Mouse (Mus musculus) limb, embryonic 11.5 days (tissue): Measurements from ENCODE around the gene Tbce. TPM values are rescaled to one million over a fixed set of nuclear protein-coding genes. Genes with fewer than 3 reads are reported as not detected.
"Not testable (repeated sequence)": the region's sequence is repeated elsewhere in the genome, so short reads cannot be mapped to it uniquely, and the experiment has no call there.

ENCODE experiments used
- ATAC-seq: fragments of 200-750 bp; cut with Nextera tagmentation; 2 replicates; pipeline ENCODE4 v1.8.0; 2017; ENCODE audit warnings: low read depth; ENCODE audit not compliant: insufficient number of reproducible peaks, low FRiP score, low TSS enrichment
- DNase-seq: peaks from one replicate; pipeline ENCODE4 v3.0.0-alpha.2; 2015; ENCODE audit warnings: low spot score
- H3K27ac ChIP-seq: fragments of 300-500 bp; sonication (generic); replicated peaks from 2 replicates; pipeline ENCODE4 v1.5.1; 2014; ENCODE audit warnings: low read depth, mild to moderate bottlenecking, low read length
- H3K27me3 ChIP-seq: fragments of 300-500 bp; sonication (generic); 2 replicates; pipeline ENCODE4 v1.6.1; 2014; ENCODE audit warnings: mild to moderate bottlenecking, low read length, mixed read lengths; ENCODE audit not compliant: control insufficient read depth, insufficient read depth
- H3K36me3 ChIP-seq: fragments of 300-500 bp; sonication (generic); 2 replicates; pipeline ENCODE4 v1.6.1; 2014; ENCODE audit warnings: mild to moderate bottlenecking, low read length, moderate library complexity, mixed read lengths; ENCODE audit not compliant: control insufficient read depth, insufficient read depth
- H3K4me1 ChIP-seq: fragments of 300-500 bp; sonication (generic); 2 replicates; pipeline ENCODE4 v1.6.1; 2014; ENCODE audit warnings: low read length, mixed read lengths; ENCODE audit not compliant: control insufficient read depth, insufficient read depth
- H3K4me2 ChIP-seq: fragments of 300-500 bp; sonication (generic); 2 replicates; pipeline ENCODE4 v1.6.1; 2014; ENCODE audit warnings: low read depth, mild to moderate bottlenecking, moderate library complexity; ENCODE audit not compliant: severe bottlenecking
- H3K4me3 ChIP-seq: fragments of 300-500 bp; sonication (generic); 2 replicates; pipeline ENCODE4 v1.5.1; 2014; ENCODE audit warnings: low read depth, low read length
- H3K9ac ChIP-seq: fragments of 300-500 bp; sonication (generic); 2 replicates; pipeline ENCODE4 v1.6.1; 2014; ENCODE audit warnings: mild to moderate bottlenecking, low read length
- H3K9me3 ChIP-seq: fragments of 300-500 bp; sonication (generic); 2 replicates; pipeline ENCODE4 v1.6.1; 2016; ENCODE audit warnings: low read length; ENCODE audit not compliant: control insufficient read depth
- WGBS: fragments of 180-500 bp; shearing (Covaris S2); extraction: QIAGEN DNeasy Blood & Tissue Kit; methylation state at CpG from one replicate; pipeline ENCODE4 v1.1.7; 2014; 5-methylcytosine and 5-hydroxymethylcytosine counted together
- polyA plus RNA-seq: library from polyadenylated mRNA; unstranded; fragments of >200 nt; fragmentation: Nextera tagmentation; extraction: Ambion mirVana; gene quantifications from 2 replicates; pipeline ENCODE4 v1.2.1, GENCODE M21; 2014

The Tbce gene
- polyA plus RNA-seq, 1 experiment from 2014 or later = 61.8 TPM

DNA sequence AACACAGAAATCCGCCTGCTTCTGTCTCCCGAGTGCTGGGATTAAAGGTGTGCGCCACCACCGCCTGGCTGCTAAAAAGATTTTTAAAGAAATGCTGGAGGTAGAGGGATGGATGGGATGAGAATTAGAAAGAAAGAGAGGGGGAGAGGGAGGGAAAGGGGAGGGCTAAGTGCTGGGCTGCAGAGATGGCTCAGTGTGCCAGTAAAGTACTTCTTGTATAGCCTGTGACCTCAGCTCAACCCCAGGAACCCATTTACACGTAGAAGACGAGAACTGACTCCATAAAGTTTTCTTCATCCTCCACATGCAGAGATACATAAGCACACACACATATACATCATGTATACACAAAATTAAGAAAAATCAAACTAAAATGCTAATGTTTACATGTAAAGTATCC is 13.9 kb downstream of the Tbce start:
- Histone ChIP-seq H3K9ac (no peak overlapping the region), H3K4me2 (no peak overlapping the region), H3K9me3 (no peaks in the 10 kb centered on the region), H3K4me1 (no peaks in the 10 kb centered on the region), H3K27me3 (no peaks in the 10 kb centered on the region), H3K27ac (no peak overlapping the region), H3K4me3 (no peak overlapping the region), H3K36me3 (0 out of 2 replicates have a peak, but pooled peaks cover 4% of the 10 kb centered on the region)
- 91% methylated on average over 6 of the region's 6 CpGs for WGBS
- no peak for ATAC-seq
- no peak for DNase-seq

DNA sequence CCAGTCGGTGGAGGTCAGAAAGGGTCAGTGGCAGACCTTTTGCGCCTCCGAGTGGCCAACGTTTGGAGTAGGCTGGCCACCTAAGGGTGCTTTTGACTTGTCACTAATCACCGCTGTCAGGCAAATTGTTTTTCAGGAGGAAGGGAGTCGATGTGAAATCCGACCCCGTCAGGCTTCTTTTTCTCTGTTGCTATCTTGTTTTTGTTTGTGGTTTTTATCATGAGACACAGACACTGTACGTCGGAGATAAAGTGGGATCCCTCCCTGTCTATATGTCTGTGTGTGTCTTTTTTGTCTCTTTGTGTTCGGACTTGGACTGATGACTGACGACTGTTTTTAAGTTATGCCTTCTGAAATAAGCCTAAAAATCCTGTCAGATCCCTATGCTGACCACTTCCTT is 18.0 kb downstream of the Tbce start:
- H3K4me3 ChIP-seq, ATAC-seq, H3K27ac ChIP-seq, H3K36me3 ChIP-seq, H3K9me3 ChIP-seq, H3K9ac ChIP-seq, H3K4me1 ChIP-seq, DNase-seq, H3K27me3 ChIP-seq, H3K4me2 ChIP-seq: not testable (repeated sequence)
- 89% methylated on average over 5 of the region's 12 CpGs for WGBS

DNA sequence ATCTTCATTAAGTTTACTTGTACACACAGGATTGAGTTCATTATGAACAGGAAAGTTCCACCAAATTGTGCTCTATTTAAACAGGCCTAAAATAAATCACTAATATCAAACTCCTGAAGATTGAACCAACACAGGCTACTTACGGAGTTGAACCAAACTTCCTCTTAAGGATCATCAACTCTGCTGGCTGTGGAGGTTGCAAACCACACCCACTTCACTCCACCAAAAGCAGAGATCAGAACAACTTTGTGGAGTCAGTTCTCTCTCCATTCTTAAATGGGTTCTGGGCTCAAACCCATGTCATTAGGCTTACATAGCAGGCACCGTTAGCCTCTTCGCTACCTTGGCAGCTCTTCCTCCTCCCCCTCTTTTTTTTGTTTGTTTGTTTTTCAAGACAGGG is 20.6 kb downstream of the Tbce start:
- Histone ChIP-seq H3K27me3 (no peaks in the 10 kb centered on the region), H3K27ac (no peak overlapping the region), H3K36me3 (no peaks in the 10 kb centered on the region; the same call in 1 of the 2 replicates), H3K4me1 (no peaks in the 10 kb centered on the region), H3K9me3 (no peaks in the 10 kb centered on the region), H3K4me2 (no peak overlapping the region), H3K4me3 (no peak overlapping the region), H3K9ac (no peak overlapping the region)
- DNase-seq = no peak
- no peak for ATAC-seq
- 97% methylated on average over 3 of the region's 3 CpGs for WGBS

DNA sequence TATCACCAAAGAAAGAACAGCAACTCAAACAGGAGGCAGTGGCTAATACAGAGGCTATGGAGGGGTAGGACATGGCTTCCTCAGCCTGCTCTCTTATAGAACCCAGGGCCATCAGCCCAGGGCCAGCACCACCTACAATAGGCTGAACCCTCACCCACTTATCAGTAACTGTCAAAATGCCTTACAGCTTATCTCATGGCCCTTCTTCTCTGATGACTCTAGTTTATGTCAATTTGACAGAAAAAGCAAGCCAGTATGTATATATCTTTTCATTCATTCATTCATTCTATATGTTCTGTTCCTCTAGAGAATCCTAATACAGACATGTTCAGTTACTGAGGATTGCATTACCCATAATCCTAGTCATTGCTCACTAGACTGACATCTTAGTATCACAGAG is 21.2 kb downstream of the Tbce start:
- H3K4me2 ChIP-seq = no peak overlapping the region
- no peaks in the 10 kb centered on the region for H3K27me3 ChIP-seq
- no peaks in the 10 kb centered on the region for H3K9me3 ChIP-seq
- H3K36me3 ChIP-seq = no peaks in the 10 kb centered on the region; the same call in 1 of the 2 replicates
- H3K4me3 ChIP-seq = no peak overlapping the region
- H3K4me1 ChIP-seq = no peaks in the 10 kb centered on the region
- no peak overlapping the region for H3K9ac ChIP-seq
- no peak overlapping the region for H3K27ac ChIP-seq
- no peak for DNase-seq
- ATAC-seq = no peak

DNA sequence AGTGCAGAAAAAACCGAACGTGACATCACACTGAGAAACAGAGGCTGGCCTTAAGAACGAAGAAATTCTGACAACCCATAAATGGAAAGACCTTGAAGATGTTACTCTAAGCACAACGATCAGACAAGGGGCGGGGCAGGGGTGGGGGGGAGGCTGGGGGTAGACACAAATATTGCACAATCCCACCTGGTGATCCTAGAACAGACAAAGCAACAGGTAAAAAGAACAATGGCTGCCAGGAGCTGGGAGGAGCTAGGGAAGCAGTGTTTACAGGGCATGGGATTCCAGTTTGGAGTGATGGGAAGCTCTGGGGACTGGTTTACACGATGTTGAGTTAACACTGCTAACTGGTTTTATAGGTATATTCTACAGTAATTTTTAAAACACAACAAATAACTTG is 23.8 kb downstream of the Tbce start:
- Histone ChIP-seq H3K9ac (no peak overlapping the region), H3K4me1 (no peaks in the 10 kb centered on the region), H3K9me3 (no peaks in the 10 kb centered on the region), H3K27ac (no peak overlapping the region), H3K27me3 (no peaks in the 10 kb centered on the region), H3K36me3 (no peaks in the 10 kb centered on the region; the same call in 1 of the 2 replicates), H3K4me2 (no peak overlapping the region), H3K4me3 (no peak overlapping the region)
- ATAC-seq = no peak
- WGBS = 95% methylated on average over 6 of the region's 6 CpGs
- DNase-seq = no peak

DNA sequence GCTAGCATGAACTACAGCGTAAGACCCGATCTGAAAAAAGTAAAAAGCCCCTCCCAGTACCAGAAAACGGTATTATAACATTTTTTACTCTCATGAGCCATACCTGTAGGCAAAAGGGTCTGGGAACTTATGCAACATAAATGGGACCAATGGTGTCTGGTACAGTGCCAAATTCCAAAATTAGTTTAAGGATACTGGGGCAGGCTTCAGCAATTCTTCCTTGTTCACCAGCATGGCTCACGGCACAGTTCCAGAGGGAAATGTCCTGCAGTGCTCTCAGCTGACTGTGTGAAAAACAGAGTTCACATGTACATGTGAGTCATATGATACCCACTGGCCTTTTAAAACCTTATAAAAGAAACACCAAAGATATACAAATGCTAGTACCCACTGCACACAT is 24.9 kb downstream of the Tbce start:
- 91% methylated on average over 4 of the region's 4 CpGs for WGBS
- DNase-seq (no peak), ATAC-seq (no peak)
- Histone ChIP-seq H3K27ac (no peak overlapping the region), H3K27me3 (no peaks in the 10 kb centered on the region), H3K9me3 (no peaks in the 10 kb centered on the region), H3K9ac (no peak overlapping the region), H3K4me2 (no peak overlapping the region), H3K4me3 (no peak overlapping the region), H3K4me1 (no peaks in the 10 kb centered on the region), H3K36me3 (no peaks in the 10 kb centered on the region; the same call in 1 of the 2 replicates)

DNA sequence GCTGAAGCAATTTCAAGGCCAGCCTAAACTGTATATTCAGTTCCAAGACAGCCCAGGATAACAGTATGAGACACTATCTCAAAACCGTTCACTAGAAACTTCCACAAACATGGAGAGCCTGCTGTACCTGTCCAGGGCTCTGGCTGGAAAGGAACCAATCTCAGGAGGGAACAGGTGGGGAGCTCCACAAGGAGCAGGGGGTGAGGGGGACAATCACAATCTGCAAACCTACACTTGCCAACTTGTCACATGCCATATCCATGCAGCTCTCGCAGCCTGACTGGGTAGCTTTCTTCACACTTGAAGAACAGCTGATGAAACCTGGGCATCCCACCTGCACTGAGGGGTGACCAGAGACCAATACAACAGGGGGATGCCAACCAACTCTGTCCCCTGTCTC is 25.4 kb downstream of the Tbce start:
- 92% methylated on average over 2 of the region's 2 CpGs for WGBS
- Histone ChIP-seq H3K36me3 (no peaks in the 10 kb centered on the region; the same call in 1 of the 2 replicates), H3K4me3 (no peak overlapping the region), H3K27ac (no peak overlapping the region), H3K27me3 (no peaks in the 10 kb centered on the region), H3K4me2 (no peak overlapping the region), H3K4me1 (no peaks in the 10 kb centered on the region), H3K9me3 (no peaks in the 10 kb centered on the region), H3K9ac (no peak overlapping the region)
- ATAC-seq (no peak), DNase-seq (no peak)

DNA sequence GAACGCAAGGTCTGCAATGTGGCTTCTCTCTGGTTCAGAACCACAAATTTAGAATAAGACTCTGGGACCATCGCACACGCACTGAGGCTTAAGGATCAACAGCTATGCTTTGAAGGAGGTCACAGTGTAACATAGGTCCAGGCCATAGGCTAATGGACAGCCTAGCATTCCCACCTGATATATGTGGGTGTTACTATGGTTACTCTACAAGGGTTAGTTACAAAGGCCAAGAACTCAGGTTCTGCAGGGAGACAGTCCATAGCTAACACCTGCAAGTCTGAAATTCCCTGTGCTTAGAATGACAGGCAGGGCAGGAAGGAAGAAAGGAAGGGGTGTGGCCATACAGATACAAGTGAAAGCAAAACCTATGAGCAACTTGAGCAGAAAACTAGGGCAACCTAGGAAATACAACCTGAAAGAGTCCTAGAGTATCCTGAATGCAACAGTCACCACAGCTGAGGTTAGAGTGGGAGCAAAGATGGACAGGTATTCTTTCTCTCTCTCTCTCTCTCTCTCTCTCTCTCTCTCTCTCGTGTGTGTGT is 27.9 kb downstream of the Tbce start:
- H3K4me2 ChIP-seq = no peak overlapping the region
- H3K27ac ChIP-seq = no peak overlapping the region
- H3K4me3 ChIP-seq = no peak overlapping the region
- DNase-seq = no peak
- no peaks in the 10 kb centered on the region for H3K9me3 ChIP-seq
- H3K4me1 ChIP-seq = no peaks in the 10 kb centered on the region
- no peaks in the 10 kb centered on the region for H3K27me3 ChIP-seq
- H3K9ac ChIP-seq = no peak overlapping the region
- peaks cover 3% of the 10 kb centered on the region; the same call in 1 of the 2 replicates for H3K36me3 ChIP-seq
- ATAC-seq = no peak
- 93% methylated on average over 4 of the region's 4 CpGs for WGBS

DNA sequence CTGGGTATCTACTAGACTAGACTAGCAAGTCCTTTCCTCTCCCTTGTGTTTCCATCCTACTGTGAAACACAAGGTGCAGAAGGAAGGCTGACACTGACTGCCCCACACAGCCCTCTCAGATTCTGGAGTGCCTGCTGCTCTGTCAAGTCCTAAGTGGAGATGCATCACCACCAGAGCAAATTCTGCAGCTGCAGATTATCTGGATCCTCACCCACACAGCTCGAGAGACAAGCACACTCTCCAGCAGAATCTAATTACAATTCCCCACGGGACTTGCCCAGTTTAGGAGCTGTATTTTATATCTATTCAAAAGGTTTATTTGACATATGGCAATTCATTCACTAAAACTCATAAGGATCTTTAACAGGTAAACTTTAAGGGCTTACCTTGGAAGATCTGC is 33.4 kb downstream of the Tbce start:
- ATAC-seq = no peak
- Histone ChIP-seq H3K27me3 (no peaks in the 10 kb centered on the region), H3K4me2 (no peak overlapping the region), H3K36me3 (peaks cover 11% of the 10 kb centered on the region; the same call in 1 of the 2 replicates), H3K4me3 (no peak overlapping the region), H3K4me1 (no peaks in the 10 kb centered on the region), H3K27ac (no peak overlapping the region), H3K9ac (no peak overlapping the region), H3K9me3 (no peaks in the 10 kb centered on the region)
- DNase-seq = no peak
- 78% methylated on average over 2 of the region's 2 CpGs for WGBS
